Mouse (Mus musculus): ENCODE results near the gene Tmem143. TPM values are rescaled to one million over a fixed set of nuclear protein-coding genes. Genes with fewer than 3 reads are reported as not detected.

The Tmem143 gene
- polyA plus RNA-seq, 1 experiment, result 52.5 TPM

- TF ChIP-seq CTCF (IDR thresholded peaks at IDR 0.05; ENCODE audit: borderline replicate concordance, control insufficient read depth, extremely low read depth, insufficient read depth, low read length, poor library complexity) (no peak), POLR2A (IDR thresholded peaks at IDR 0.05; ENCODE audit: control insufficient read depth, extremely low read depth, insufficient read depth, low read length, poor library complexity) (no peak)
- WGBS, result 86% methylated on average over 4 of the region's 4 CpGs
- H3K4me1 ChIP-seq (replicated peaks; ENCODE audit: control insufficient read depth, insufficient read depth, low read length), result no peaks in the 10 kb centered on the region
These were observed 52.3 kb downstream of the Tmem143 start for GRCm38 (mm10) chr7:45949061-45949460.

GRCm38 (mm10) chr7:45956611-45957010, 59.9 kb downstream of the Tmem143 start:
- Histone ChIP-seq H3K27me3 (ENCODE audit: control insufficient read depth, insufficient read depth, low read length) (no peaks in the 10 kb centered on the region), H3K4me3 (ENCODE audit: control insufficient read depth, insufficient read depth, low read length) (no peak overlapping the region), H3K27ac (ENCODE audit: control insufficient read depth, insufficient read depth, low read length) (no peak overlapping the region), H3K4me1 (replicated peaks; ENCODE audit: control insufficient read depth, insufficient read depth, low read length) (no peaks in the 10 kb centered on the region), H3K36me3 (ENCODE audit: control insufficient read depth, insufficient read depth, low read length) (no peaks in the 10 kb centered on the region)
- TF ChIP-seq CTCF (IDR thresholded peaks at IDR 0.05; ENCODE audit: borderline replicate concordance, control insufficient read depth, extremely low read depth, insufficient read depth, low read length, poor library complexity) (no peak), POLR2A (IDR thresholded peaks at IDR 0.05; ENCODE audit: control insufficient read depth, extremely low read depth, insufficient read depth, low read length, poor library complexity) (no peak)
- 35% methylated on average over 4 of the region's 4 CpGs for WGBS
- DNase-seq, result no peak

More at GRCm38 (mm10) chr7:45949061-45949460, 52.3 kb downstream of the Tmem143 start:
- Histone ChIP-seq H3K27me3 (ENCODE audit: control insufficient read depth, insufficient read depth, low read length) (no peaks in the 10 kb centered on the region), H3K27ac (ENCODE audit: control insufficient read depth, insufficient read depth, low read length) (no peak overlapping the region), H3K36me3 (ENCODE audit: control insufficient read depth, insufficient read depth, low read length) (no peaks in the 10 kb centered on the region), H3K4me3 (ENCODE audit: control insufficient read depth, insufficient read depth, low read length) (no peak overlapping the region)
- DNase-seq, result no peak

Other genes starting within 250 kb of the Tmem143 start
- gene Fut2, start 230.5 kb upstream of the Tmem143 start, polyA plus RNA-seq (2012; rRNA removed), result 1.3 and 1.9 TPM in 2 replicates
- 3.9 and 4.2 TPM in 2 replicates for gene Ntn5, start 212.9 kb upstream of the Tmem143 start, polyA plus RNA-seq (2012; rRNA removed)
- 1.6 and 1.9 TPM in 2 replicates for gene Sec1, start 202.5 kb upstream of the Tmem143 start, polyA plus RNA-seq (2012; rRNA removed)
- gene Car11, start 197.1 kb upstream of the Tmem143 start, polyA plus RNA-seq (2012; rRNA removed), result 2.2 and 2.7 TPM in 2 replicates
- gene Dbp, start 191.9 kb upstream of the Tmem143 start, polyA plus RNA-seq (2012; rRNA removed), result 28.2 and 31.3 TPM in 2 replicates
- 2,384 and 2,707 TPM in 2 replicates for gene Rpl18, start 181.5 kb upstream of the Tmem143 start, polyA plus RNA-seq (2012; rRNA removed)
- 87.4 and 88.1 TPM in 2 replicates for gene Sphk2, start 178.9 kb upstream of the Tmem143 start, polyA plus RNA-seq (2012; rRNA removed)
- gene Fam83e, start 175.7 kb upstream of the Tmem143 start, polyA plus RNA-seq (2012; rRNA removed), result 1.5 and 1.7 TPM in 2 replicates
- not detected in 2 replicates for gene Spaca4, start 171.1 kb upstream of the Tmem143 start, polyA plus RNA-seq (2012; rRNA removed)
- 0.84 and 1.2 TPM in 2 replicates for gene Lmtk3, start 113.2 kb upstream of the Tmem143 start, polyA plus RNA-seq (2012; rRNA removed)
- 3.8 and 3.9 TPM in 2 replicates for gene Sult2b1, start 112.3 kb upstream of the Tmem143 start, polyA plus RNA-seq (2012; rRNA removed)
- gene Cyth2, start 82.4 kb upstream of the Tmem143 start, polyA plus RNA-seq (2012; rRNA removed), result 65.8 and 71.5 TPM in 2 replicates
- 0.36 and 1.3 TPM in 2 replicates for gene Kcnj14, start 72.2 kb upstream of the Tmem143 start, polyA plus RNA-seq (2012; rRNA removed)
- gene Grwd1, start 66.0 kb upstream of the Tmem143 start, polyA plus RNA-seq (2012; rRNA removed), result 22.4 and 27.7 TPM in 2 replicates
- 199 and 226 TPM in 2 replicates for gene Kdelr1, start 24.2 kb upstream of the Tmem143 start, polyA plus RNA-seq (2012; rRNA removed)
- gene Grin2d, start 18.6 kb upstream of the Tmem143 start, polyA plus RNA-seq (2012; rRNA removed), result 1.1 and 1.4 TPM in 2 replicates
- gene Syngr4, start 227 bp upstream of the Tmem143 start, polyA plus RNA-seq (2012; rRNA removed), result 2.7 and 2.9 TPM in 2 replicates
- gene Emp3, start 24.5 kb downstream of the Tmem143 start, polyA plus RNA-seq (2012; rRNA removed), result 361 and 365 TPM in 2 replicates
- gene Ccdc114, start 27.1 kb downstream of the Tmem143 start, polyA plus RNA-seq (2012; rRNA removed), result 3.3 and 3.7 TPM in 2 replicates
- 0.49 and 0.61 TPM in 2 replicates for gene Abcc6, start 133.4 kb downstream of the Tmem143 start, polyA plus RNA-seq (2012; rRNA removed)
- 37.4 and 42.4 TPM in 2 replicates for gene Nomo1, start 136.8 kb downstream of the Tmem143 start, polyA plus RNA-seq (2012; rRNA removed)
- gene Kcnj11, start 203.8 kb downstream of the Tmem143 start, polyA plus RNA-seq (2012; rRNA removed), result 3.1 and 12.6 TPM in 2 replicates

All from thymus, adult 2 months (tissue).